ENCODE assay signal across 14 mouse cellular contexts in the genomic region with DNA sequence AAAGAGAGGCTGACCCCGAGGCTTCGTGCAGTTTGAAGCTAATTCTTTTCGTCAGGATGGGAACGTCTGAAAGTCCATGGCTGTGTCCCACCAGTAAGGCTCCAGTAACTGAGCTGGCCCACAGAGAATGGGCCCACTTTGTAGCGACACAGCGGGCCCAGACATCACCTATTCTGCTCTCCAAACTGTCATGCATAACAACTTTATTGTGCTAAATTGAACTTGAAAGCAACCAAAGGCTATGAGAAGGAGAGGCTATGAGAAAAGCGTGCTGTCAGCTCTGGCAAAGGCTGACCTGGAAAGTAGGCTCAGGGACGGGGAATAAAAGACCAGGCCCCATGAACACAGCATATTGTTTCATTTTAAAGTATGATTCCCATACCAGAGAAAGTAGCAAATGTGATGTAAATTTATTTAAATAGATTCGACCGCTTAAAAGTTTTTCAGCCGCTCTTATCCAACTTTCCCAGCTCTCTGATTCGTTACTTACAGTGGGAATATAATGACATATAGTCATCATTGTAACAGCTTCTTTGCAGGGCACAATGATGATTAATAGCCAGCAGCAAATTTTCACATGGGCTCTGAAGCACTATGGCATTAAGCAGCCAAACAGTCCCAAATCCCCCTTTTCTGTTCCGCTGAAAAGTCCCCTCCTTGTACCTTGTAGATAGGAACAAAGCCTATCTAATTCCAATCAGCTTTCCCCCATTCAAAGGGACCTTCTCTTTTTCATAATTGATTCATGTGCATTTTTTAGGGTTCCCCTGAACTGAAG.
DNase-seq lines count a peak whose midpoint lies in the region; ATAC-seq lines count a peak whose summit lies in the region.
"Had no signal": no experiment of that assay in that cellular context is flagged by ENCODE, and none has a peak within 500 bp of the region (broad histone marks: within the 10 kb centered on the region; RNA-seq: fewer than 3 reads in every experiment).

No protein-coding gene starts in this region.

- no peaks in the 10 kb centered on the region for H3K36me3 ChIP-seq in embryonic facial prominence, embryonic 14.5 days (ENCODE audit: control insufficient read depth, insufficient read depth, low read length)
- no peaks in the 10 kb centered on the region for H3K36me3 ChIP-seq in hindbrain, embryonic 12.5 days
- no peaks in the 10 kb centered on the region for H3K36me3 ChIP-seq in midbrain, embryonic 15.5 days (replicated peaks)

- H3K27ac ChIP-seq in embryonic facial prominence, embryonic 14.5 days (replicated peaks; ENCODE audit: low read depth, low read length) = no peak overlapping the region; the same call in 1 of the 2 replicates
- H3K27ac ChIP-seq in hindbrain, embryonic 12.5 days = peak overlapping the region; percentile 76
- H3K27ac ChIP-seq in midbrain, embryonic 15.5 days = peak overlapping the region; percentile 75
- H3K27ac ChIP-seq: layer of hippocampus, adult 2 months had no signal

- no peaks in the 10 kb centered on the region for H3K27me3 ChIP-seq in embryonic facial prominence, embryonic 14.5 days (replicated peaks; ENCODE audit: control insufficient read depth, insufficient read depth, low read length)
- no peaks in the 10 kb centered on the region for H3K27me3 ChIP-seq in hindbrain, embryonic 12.5 days
- no peaks in the 10 kb centered on the region for H3K27me3 ChIP-seq in midbrain, embryonic 15.5 days (replicated peaks)
- H3K27me3 ChIP-seq: CH12.LX had no signal

- 56% methylated on average over 13 of the region's 13 CpGs for WGBS in embryonic facial prominence, embryonic 14.5 days
- 26% methylated on average over 13 of the region's 13 CpGs for WGBS in hindbrain, embryonic 12.5 days
- WGBS in midbrain, embryonic 15.5 days = 17% methylated on average over 13 of the region's 13 CpGs

- H3K4me2 ChIP-seq in embryonic facial prominence, embryonic 14.5 days (ENCODE audit: low read depth, low read length) = no peak overlapping the region
- H3K4me2 ChIP-seq in hindbrain, embryonic 12.5 days (replicated peaks) = 0 out of 2 replicates have a peak overlapping the region, but pooled peaks have one; percentile 4
- no peak overlapping the region for H3K4me2 ChIP-seq in midbrain, embryonic 15.5 days

- peak; percentile 74; the same call in 1 of the 2 replicates for ATAC-seq in embryonic facial prominence, embryonic 14.5 days (ENCODE audit: low read depth)
- peak; percentile 91 for ATAC-seq in hindbrain, embryonic 12.5 days (ENCODE audit: low FRiP score)
- peak; percentile 88 for ATAC-seq in midbrain, embryonic 15.5 days (replicated peaks)
- ATAC-seq: Patski had no signal

- peak; percentile 48 for DNase-seq in embryo, embryonic 11 days
- DNase-seq in embryonic facial prominence, embryonic 14.5 days (ENCODE audit: low spot score) = peak; percentile 65
- DNase-seq in thymus, adult 18-20 months = no peak
- DNase-seq in layer of hippocampus, adult 9-11 months = no peak
- no peak for DNase-seq in heart, postnatal 4 days
- DNase-seq: cerebellum, postnatal 36 days; kidney, adult 9 months; lung, postnatal 36 days; spleen, adult 18-20 months had no signal

- H3K4me3 ChIP-seq in embryonic facial prominence, embryonic 14.5 days (ENCODE audit: low read depth, low read length) = no peak overlapping the region
- H3K4me3 ChIP-seq in hindbrain, embryonic 12.5 days = no peak overlapping the region
- H3K4me3 ChIP-seq in midbrain, embryonic 15.5 days = no peak overlapping the region
- H3K4me3 ChIP-seq: layer of hippocampus, adult 2 months had no signal

- no peak overlapping the region for H3K9ac ChIP-seq in embryonic facial prominence, embryonic 14.5 days (ENCODE audit: low read depth, low read length)
- no peak overlapping the region for H3K9ac ChIP-seq in hindbrain, embryonic 12.5 days
- no peak overlapping the region for H3K9ac ChIP-seq in midbrain, embryonic 15.5 days

- H3K9me3 ChIP-seq in embryonic facial prominence, embryonic 14.5 days (ENCODE audit: control insufficient read depth, low read length) = no peaks in the 10 kb centered on the region
- no peaks in the 10 kb centered on the region for H3K9me3 ChIP-seq in hindbrain, embryonic 12.5 days (replicated peaks)
- H3K9me3 ChIP-seq in midbrain, embryonic 15.5 days = no peaks in the 10 kb centered on the region

- H3K4me1 ChIP-seq in embryonic facial prominence, embryonic 14.5 days (ENCODE audit: control insufficient read depth, insufficient read depth, low read length) = no peaks in the 10 kb centered on the region
- peaks cover 10% of the 10 kb centered on the region for H3K4me1 ChIP-seq in hindbrain, embryonic 12.5 days
- H3K4me1 ChIP-seq in midbrain, embryonic 15.5 days = peaks cover 15% of the 10 kb centered on the region

Comparison
In these comparisons a context has a peak if more than half of its experiments do, and no peak if none do; other contexts are left out.
1. DNase-seq: peak in embryo, embryonic 11 days (single experiment) and embryonic facial prominence, embryonic 14.5 days (single experiment); none in thymus, adult 18-20 months (0 of 2), layer of hippocampus, adult 9-11 months (single experiment) and heart, postnatal 4 days (single experiment).
2. Peak in every context shown above with its lines, with median percentiles within 50 percentile points of each other: ATAC-seq.